Mouse (Mus musculus) T-helper 1 cell (primary cell): ENCODE measurements around the gene Rrp36.

Source experiments
- in situ Hi-C: fragments of 300-600 bp; cut with MboI, MseI; formaldehyde crosslinking; loops from one replicate; pipeline ENCODE4 v1.15.1; 2025; ENCODE audit warnings: high pct_unique_total_duplicates

Rrp36 gene

DNA sequence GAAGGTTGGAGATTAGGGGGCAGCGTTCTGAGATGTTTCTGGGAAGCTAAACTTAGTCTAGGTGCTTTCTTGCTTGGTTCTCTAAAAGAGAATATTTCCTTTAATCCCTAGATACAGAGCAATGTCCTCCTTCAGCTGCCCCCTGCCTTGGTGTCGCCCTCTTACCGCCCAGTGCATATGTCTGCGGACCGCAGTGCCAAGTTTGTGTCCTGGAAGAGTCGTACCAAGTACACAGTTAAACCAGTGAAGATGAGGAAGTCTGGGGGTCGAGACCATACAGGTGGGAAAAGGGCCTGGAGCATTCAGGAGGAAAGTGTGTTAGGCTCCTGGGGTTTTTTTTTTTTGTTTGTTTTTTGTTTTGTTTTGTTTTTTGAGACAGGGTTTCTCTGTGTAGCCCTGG lies 26.9 kb downstream of the Rrp36 start:
- in situ Hi-C loops, result loop anchor here (5.0 kb wide), 1 partner anchor 95 kb away; no protein-coding TSS in a partner anchor

DNA sequence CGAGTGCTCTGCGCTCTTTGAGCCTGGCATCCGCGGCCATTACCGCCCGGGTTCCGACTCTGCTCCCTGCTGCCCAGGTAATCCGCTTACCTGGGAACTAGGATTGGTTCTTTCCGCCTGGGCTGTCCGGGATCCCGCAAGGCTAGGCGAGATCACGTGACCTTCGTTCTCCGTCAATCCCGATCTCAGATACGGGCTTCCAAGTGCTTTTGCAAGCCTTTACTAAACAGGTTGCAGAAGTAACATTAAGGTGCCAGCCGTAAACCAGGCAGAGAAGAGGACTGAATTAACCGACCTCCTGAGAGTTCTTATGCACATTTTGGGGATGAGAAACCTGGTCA lies 27.9 kb downstream of the Rrp36 start:
- in situ Hi-C loops, result loop anchor here (5.0 kb wide), 1 partner anchor 94 kb away; no protein-coding TSS in a partner anchor

DNA sequence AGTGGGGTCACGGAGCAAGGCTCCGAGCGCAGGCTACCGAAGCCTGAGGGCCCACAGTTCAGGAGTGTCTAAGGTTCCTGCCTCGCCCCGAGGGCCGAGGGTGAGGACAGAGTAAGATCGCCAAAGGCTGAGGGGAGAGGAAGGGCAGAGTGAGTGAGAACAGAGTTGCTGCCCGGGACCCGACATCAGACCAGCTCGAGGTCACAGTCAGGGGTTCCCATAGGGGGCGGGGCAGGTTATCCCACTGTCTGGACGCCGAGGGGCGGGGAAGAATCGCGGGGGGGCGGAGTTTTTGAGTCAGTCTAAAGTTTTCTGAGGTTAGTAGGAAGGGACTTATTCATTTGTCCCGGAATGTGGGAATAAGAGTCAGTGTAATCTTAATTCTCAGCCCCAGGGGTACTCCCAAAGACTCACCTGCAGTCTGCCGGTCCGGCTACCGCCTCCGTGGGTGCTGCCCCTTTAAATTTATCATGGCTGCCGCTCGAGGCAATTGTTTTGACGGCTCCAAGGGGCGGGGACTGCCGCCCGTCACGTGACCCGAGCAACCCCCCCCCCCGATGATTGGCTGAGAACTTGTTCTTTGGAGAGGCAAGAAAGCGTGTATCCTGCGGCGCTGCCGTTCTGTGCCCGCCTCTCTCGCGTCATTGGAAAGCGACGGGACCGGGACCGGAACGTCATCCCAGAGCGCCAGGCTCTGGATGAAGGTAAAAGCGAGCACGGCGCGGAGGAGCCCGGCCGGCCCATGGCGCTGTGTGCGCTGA lies 28.4 kb downstream of the Rrp36 start, which contains the start of the genes Klc4 and Mrpl2:
Klc4 (minus strand) TSS at position 462 of the 761 bp plus-strand sequence.
Mrpl2 (plus strand) TSS at position 669 of the 761 bp plus-strand sequence.
- in situ Hi-C loops, result loop anchor here (5.0 kb wide), 1 partner anchor 93 kb away; no protein-coding TSS in a partner anchor

DNA sequence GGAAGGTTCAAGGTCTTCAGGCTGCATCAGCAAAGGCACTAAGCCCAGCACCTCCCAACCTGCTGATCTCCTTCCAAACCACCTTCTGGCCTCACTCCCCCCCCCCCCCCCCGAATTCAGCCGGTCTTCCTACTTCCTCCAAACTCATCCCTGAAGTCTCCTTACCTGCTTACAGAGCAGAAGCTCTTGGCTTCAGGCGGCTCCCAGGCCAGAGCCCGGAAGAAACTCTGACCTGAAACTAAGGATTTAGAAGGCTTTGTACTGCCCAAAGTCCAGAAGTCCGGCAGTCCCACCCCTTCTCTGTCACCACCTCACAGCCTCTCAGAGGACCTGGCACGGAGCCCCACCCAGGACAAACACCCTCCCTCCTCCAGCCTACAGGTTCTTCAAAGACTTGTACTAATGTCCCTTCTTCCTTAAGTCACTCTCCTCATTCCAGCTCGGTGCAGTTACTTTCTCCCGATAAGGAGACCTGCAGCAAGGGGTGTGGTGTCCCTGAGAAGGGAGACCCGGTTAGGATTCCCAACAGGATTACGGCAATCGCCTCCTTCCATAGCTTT lies 29.2 kb downstream of the Rrp36 start:
- in situ Hi-C loops, result loop anchor here (5.0 kb wide), 1 partner anchor 93 kb away; no protein-coding TSS in a partner anchor

DNA sequence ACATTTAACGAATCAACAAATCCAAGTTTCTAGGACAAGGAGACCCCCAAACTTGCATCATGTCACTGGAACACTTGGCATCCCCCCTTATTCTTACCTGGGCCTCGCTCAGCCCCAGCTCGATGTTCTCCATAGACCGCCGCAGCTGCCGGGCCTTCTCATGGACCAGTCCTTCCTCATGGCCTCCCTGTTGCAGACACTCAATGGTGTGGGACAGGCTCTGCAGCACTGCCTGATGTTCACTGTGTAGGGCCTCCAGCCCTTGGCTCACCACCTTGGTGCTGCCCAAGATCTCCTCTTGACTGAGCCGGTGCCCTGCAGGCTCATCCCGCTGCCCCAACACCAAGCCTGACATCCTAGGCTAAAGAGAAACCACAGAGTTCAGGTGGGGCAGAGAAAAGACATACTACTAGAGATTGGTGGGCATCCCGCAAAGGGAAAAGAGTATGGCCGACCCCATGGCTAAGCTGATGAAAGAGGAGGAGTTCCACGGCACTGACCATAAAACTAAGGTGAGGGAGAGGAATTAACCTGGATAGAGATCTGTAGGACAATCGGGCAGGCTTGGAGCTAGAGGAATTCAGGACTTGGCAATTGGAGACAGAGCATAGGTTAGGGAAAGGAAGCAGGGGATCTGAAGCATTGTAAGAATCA lies 29.9 kb downstream of the Rrp36 start:
- in situ Hi-C loops, result no loop called here

DNA sequence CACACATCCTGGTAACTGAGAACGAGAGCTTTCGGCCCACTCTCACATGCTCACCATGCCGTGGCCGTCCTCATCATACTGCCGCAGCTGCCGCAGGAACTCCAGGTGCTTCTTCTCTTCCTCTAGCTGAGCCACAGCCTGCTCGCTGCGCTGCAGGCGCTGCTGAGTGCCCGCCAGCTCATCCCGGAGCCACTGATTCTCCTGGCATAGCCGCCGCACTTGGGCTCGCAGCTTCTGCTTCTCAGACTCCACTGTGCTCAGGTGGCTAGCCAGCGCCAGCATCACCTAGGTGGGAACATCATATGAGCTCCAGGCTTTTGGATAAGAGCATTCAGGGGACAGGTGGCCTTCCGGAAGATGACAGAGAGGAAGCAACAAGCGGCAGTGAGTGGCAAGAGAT lies 32.1 kb downstream of the Rrp36 start:
- in situ Hi-C loops, result no loop called here

DNA sequence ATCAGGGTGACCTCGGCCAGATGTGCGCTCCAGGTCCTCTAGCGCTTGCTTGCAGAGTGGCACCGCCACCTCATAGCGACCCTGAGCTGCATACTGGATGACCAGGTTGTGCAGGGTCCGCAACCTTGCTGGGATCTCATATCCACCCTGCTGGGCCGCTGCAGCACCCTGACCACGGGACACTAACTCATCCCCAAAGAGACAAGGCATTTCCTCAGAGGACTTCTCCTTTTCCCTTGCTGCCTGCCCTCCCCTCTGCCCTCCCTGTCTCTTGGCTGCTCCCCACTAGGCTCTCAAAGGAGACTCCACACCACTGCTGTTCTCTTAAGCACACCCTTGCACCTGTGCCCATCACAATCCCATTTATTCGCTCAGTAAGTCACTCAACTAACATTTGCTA lies 34.2 kb downstream of the Rrp36 start:
- in situ Hi-C loops, result no loop called here

DNA sequence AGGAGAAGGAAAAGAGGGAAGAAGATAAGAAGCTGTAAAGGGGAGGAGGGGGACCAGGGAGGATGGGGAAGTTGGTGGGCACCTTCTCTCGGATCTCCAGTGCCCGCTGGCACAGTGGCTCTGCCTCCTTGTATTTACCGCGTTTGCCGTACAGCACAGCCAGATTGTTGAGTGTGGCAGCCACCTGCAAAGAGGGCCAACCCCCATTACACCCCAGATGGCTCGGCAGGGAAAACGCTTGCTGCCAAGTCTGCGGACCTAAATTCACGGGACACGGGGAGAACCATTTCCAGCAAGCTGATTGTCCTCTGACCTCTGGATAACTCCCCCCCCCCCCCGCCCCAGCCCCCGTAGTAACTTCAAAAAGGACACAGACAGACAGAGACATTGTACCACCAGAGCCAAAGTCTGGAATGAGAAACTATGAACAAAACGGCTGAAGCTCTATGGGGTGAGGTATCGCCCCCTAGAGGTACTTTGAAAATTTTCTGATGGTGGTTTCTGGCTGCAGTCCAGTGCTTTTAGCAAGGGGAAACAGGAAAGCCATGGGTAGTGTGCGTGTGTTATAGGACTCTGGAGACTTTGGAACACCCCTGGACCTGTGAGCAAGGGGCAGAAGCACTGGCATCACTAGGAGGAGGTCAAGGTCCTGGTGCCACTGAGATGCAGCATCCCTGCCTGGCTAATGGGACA lies 37.2 kb downstream of the Rrp36 start:
- in situ Hi-C loops, result no loop called here

DNA sequence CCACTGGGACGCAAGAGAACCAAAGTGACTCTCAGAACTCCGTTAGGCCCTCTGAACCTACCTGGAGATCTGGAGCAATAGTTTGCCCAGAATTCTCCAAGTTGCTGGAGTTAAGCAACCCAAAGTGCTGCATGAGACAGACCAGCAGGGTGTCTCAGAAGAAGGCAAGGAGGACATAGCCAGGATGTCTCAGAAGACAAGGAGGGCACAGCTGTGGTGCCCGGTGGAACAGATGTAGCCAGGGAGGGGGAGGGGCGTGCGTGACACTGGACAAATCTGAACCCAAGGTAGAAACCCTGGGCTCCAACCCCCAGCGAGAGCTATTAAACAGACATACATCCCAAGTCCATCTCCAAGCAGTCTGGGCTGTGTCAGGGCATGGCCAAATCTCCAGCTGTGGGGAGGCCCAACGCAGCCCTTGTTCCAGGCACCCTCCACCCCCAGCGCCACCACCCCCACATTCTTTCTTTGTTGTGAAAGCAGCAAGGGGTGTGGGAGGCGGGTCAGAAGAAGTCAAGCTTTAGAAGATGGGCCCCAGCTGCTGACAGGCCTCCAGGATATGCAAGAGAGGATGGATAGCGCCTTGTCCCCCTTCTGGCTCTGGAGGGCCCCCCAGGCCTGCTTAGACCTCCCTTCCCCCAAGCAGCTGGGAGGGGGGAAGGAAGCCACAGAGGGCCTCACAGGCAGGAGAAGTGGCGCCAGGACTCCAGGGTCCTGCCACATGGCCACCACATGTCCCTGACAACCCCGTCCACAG lies 44.3 kb downstream of the Rrp36 start:
- in situ Hi-C loops, result no loop called here

DNA sequence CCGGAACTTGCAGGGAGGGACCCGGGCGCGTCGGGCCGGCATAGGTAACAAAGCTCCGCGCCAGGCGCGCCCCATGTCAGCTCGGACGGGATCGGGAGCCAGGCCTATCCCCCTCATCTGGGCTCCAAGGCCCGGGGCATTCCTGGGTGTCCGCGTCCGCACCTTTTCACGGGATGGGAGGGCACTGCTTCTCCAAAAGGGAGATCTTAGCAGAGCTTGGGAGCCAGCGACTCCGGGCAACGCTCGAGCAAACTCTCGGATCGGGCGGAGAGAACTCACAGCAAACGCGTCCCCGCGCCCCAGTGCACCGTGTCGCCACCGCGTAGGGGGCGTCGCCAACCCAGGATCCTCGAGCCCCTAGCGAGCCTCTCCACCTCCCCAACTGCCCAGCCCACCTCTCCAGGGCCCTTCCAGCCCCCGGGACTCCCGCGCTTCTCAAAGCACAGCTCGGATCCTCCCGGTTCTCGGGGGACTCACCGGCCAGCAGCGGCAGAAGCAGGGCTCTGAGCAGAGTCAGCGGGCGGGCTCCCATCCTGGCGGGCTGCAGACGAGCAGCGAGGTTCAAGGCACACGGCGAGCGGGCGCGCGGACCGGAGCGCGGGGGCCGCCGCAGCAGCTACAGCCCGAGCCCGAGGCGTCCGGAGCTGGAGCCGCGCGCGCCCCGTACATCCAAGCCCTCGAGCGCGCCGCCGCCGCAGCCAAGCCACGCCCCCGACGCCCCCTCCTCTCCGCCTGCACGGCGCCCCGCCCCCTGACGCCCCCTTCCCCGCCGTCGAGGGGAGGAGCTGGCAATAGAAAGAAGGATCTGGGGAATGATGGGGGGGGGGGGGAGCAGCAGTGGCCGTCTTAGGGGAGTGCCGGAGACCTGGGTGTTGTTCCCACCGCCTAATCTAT lies 45.1 kb downstream of the Rrp36 start, which contains the start of gene Ptk7:
Ptk7 (minus strand) TSS at position 714 of the 894 bp plus-strand sequence.
- in situ Hi-C loops, result no loop called here

DNA sequence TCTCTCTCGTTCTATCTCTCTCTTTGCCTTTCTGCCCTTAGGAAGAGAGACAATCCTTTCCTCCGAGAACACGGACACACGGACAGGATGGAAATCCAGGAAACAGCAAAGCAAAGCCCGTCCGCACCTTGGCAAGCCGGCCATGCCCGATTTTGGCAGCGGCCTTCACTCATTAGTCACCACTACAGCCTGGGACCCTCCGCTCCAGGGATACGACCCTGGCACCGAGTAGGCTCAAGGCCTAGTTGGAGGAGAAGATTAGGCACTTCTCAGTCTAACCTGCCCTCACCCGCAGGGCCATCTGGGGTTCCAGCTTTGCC lies 45.7 kb downstream of the Rrp36 start:
- in situ Hi-C loops, result no loop called here

DNA sequence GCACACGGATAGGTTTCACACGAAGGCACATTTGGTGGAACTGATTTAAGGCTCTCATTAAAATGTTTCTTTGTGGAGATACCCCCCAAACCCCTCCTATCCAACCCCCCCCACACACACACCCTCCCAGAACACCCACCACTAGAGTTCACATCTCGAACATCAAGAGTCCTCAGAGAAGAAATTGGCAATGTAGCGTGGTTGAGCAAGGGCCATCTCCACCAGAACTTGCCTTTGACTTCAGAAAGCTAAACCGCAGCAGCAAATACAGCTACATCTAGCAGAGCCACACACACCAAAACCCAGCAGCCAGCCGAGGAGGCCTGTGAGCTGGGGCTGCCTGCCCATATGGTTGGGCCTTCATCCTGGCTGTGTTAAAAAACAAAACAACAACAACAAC lies 46.7 kb downstream of the Rrp36 start:
- in situ Hi-C loops, result no loop called here

DNA sequence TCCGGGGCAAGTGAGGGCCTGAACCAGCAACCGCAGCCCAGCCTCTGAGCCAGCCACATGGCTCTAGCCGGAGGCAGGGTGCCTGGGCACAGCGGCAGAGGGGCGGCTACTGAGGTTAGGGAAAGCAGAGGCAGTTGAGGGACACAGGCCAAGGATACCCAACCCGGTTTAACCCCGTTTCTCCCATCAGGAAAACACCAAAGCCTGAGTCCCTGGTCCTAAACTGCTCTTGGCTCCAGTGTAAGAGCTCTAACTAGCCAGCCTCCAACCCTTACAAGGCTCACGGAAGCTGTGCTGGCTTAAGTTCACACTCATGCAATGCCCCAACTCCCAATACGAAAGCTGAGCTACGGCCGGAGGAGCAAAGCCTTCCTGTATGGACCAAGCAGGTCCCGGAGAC lies 49.6 kb downstream of the Rrp36 start:
- in situ Hi-C loops, result no loop called here

DNA sequence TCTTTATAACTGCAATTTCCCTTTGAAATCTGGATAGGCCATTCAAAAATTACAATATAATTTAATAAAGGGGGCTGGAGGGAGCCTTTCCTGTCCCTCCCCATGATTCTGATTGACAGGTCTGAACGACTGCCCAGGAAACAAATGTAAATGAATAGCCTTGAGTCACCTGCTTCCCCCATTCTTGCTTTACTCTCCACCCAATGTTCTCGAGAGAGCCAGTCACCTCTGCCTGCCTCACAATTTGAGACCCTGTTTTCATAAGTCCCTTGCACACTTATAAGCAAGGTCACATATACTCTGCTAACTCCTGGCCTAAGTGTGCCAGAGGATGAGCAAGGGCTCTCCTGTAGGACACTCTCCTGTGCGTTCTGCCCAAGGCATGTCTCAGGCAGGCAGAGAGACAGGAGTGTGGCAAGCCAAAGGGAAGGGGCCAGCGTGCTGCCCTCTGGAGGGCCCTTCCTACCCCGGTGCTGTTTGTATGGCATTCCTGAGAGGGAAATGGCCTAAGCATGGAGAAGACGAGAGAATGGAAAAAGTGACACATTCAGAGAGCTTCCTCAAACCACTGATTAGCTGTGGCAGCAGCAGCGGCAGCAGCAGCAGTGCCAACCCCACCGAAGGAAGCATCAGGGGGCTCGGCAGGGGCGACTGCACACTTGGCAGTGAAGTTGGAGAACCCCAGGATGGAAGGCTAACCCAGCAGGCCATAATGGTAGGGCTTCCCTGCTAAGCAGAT lies 50.2 kb downstream of the Rrp36 start:
- in situ Hi-C loops, result no loop called here

DNA sequence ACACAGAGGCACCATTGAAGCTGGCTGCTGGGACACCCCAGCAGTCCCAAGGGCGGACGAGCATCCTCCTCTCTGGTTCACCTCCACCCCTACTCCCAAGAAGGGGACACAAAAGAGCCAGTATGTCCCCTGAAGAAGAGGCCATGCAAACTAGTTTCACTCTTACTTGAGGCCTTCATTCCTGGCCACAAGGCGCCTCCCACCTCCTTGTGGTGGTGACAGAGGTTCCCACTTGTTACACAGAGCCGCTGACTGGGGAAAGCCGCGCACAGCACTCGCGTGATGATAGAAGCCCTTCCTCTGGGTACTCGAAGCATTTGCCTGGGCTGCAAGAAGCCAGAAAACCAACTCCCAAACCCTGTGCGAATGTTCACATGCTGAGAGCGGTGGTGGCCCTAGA lies 51.9 kb downstream of the Rrp36 start:
- in situ Hi-C loops, result no loop called here

DNA sequence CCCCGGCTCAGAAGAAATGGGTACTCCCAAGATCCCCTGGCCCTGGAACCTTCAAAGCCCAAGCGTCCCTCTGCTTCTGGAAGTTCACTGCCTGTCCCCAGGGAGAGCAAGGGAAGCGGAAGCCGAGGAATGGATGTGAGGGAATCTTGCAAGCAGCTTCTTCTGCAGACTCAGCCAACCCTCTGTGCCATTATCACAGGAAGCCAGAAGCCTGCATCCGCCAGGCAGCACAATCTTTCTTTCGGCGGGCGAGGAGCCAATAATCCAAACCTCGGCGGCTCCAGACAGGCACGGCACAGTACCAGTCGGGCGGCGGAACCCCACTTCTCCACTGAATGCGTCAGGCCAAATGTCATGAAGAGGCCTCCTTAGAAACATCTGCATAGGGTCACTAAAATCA lies 52.8 kb downstream of the Rrp36 start:
- in situ Hi-C loops, result no loop called here

DNA sequence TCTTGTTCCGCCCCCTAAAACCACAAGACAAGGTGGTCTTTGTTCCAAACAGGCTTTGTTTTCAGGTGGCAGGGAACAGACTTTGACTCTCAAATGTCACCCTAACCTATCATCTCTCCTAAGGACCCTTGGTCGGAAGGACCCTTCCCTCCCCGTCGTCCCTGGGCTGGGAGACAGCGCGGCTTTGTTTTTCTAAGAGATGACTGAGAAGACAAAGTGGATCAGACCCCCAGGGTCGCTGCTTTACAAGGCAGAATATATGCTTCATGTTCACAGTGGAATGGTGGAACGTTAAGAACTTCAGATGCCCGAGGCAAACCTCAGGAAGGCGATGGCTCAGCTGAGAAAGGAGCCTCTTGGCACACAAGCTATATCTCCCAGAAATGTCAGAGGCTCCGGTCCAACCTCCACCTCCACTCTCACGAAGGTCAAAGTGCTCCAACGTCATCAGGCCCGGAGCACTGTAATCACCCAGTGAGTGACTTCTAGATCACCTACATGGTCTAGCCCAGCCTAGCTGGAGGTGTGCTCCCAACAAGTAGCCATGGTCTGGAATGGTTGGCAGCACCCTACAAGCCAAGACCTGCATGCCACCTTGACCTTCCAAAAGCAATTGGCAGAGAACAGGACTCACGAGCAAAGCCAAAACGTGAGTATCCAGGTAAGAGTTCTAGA lies 54.3 kb downstream of the Rrp36 start:
- in situ Hi-C loops, result no loop called here

DNA sequence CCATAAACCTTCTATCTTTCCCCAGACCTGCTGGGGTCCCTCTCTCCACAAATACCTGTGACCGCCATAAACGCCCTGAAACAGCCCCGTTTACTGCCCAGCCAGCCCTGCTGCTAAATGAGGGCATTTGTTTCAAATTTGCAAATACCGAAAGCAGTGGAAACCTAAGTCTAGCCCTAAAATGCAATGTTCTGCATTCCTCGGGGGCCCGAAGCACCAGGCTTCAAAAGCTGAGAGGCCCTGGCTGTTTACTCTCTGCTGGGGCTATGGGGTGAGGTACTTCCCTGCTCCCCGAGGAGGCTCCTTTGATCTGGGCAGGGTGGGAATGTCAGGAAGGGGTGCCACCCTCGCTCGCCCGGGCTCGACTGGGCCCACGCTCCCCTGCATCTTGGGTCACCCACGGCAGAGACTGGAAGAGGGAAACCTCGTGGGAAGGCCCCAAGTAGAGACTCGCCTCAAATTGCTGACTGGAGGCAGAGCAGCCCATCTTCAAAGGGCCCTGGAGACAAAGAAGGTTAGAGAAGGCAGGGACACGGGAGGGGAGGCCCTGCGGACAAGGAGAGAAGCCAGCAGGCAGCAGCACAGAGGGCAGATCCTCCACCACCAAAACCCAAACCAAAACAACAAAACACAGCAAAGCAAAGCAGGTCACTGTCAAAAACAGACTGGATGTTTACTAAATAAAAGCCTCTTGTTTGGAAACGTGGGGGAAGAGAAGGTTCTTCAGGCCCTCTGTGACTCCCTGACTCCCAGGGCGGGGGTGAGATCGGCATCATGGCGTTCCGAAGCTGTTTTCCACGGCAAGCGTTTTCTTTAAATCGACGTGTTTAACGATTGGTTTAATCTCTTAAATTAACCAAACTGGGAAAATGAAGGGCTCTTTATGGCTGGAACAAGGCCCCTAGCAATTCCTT lies 55.1 kb downstream of the Rrp36 start:
- in situ Hi-C loops, result no loop called here
